Mouse (Mus musculus) lung, postnatal 4 days (tissue): ENCODE results near the gene Fgfr2.
"Not testable (repeated sequence)": the region's sequence is repeated elsewhere in the genome, so short reads cannot be mapped to it uniquely, and the experiment has no call there.

ENCODE experiments used
- DNase-seq, 2 experiments: peaks; one replicate each; pipeline ENCODE4 v3.0.0; 2021

Fgfr2 gene

DNA sequence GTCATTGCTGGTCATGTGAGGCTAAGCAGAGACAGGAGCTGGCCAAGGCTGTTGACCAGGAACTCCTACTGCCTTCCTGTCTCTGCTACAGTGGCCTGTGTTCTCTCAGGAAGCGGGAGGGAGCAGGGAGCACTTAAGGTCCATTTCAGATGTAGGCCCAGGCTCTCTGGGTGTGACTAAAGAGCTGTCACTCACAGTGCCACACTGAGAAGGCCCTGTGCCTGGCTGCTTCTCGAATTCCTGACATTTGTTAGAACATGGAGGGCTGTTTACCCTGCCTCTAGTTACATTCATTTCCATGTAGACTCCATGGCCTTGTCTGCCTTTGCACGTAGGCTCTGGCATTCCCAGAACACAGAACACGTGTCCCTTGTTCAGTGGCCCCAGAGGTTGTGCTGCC lies 2452.8 kb downstream of the Fgfr2 start:
- peak in 1 of 2 experiments; percentile 48 for DNase-seq

DNA sequence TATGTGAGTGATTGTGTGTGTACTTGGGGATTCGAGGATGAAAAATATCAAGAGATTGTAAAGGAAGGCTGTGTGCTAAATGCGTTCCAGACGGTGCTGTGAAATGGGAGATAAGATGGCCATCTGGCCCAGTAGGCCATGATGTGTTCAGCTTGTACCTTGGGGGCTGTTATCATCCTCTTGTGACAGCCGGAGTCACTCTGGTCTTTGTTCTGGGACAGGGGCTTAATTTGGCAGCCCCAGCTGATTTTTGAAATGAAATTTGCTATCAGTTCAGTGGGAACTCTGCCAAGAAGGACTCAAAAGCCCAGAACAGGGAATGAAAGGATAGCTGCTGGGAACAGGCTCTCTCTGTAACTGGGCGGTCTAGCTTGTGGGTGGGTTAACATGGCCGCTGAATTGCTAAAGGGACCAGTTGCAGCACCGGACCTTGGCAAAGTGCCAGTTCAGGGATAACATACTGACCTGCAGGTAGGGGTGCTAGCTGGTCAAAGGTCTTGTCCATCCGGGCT lies 2453.7 kb downstream of the Fgfr2 start:
- DNase-seq: peak in 1 of 2 experiments; percentile 45

DNA sequence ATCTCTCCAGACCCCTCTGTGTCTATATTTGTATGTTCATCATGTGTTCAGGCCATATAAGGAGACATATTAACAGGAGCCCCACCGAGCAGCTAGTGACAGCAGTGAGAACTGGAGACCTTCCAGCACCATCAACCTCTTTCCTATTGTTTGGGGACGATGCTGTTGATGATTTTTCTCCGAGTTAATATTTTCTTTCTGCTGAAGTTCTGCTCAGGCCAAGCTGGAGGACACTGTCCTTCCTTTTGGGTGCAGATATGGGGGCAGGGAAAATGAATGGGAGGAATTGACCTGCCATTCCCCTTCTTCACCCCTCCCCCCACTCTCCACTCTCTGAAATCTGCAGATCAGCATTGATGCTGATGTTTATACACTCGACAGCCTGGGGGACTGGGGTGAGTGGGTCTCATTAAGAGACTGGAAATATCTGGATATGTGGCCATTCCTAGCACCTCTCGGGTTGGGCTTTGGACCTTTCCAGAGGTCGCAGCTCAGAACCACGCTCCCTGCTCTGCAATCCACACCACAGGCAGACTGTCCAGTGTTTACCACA lies 2454.3 kb downstream of the Fgfr2 start:
- DNase-seq: no peak

DNA sequence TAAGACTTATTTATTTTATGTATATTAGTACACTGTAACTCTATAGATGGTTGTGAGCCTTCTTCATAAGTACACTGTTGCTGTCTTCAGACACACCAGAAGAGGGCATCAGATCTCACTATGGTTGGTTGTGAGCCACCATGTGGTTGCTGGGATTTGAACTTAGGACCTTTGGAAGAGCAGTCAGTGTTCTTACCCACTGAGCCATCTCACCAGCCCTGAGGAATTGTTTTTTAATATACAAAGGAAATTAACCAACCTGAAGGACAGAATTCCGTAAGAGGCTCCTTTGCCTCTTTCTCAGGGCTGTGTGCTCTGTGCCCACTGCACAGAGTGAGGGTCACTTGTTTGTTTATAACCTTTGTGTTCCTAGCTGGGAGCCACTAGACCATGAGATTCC lies 2455.1 kb downstream of the Fgfr2 start:
- not testable (repeated sequence) for DNase-seq

GRCm38 (mm10) chr7:130665358-130665757 lies 2457.8 kb downstream of the Fgfr2 start:
- no peak for DNase-seq

DNA sequence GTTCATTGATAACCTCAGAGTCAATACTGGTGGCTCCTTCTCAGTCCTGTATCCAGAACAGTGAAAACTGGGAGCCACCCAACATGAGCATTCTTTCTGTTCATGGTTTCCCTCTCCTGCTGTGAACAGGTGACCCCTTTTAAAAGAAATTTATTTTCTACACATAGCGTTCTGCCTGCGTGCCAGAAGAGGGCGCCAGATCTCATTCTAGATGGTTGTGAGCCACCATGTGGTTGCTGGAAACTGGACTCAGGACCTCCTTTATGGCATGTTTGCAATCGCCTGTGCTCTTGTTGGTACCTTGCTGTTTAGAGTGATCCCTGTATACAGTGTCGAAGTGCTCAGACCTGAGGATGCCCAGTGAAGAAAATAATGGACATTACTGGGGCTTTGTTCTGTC lies 2458.5 kb downstream of the Fgfr2 start:
- no peak for DNase-seq

GRCm38 (mm10) chr7:130664037-130664436 lies 2459.1 kb downstream of the Fgfr2 start:
- no peak for DNase-seq

- DNase-seq: no peak
Observed at GRCm38 (mm10) chr7:130662869-130663268, 2460.3 kb downstream of the Fgfr2 start.

DNA sequence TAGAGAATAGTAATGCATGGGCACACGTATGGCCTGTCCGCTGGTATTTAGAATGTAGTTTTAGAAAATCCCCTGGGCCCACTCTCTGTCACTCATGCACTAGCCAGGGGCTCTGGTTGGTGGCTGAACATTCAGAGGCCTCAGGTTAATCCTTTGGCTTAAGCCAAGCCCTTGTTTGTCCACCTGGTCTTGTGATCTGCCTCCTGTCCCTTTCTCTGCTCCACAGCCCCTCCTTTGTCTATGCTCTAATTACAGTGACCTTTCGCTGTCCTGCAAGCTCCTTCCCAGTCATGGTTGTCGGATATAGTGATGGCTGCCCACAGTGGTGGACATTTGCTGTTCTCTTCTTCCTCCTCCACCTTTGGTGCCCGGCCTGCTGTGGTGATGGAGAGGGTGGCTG lies 2460.9 kb downstream of the Fgfr2 start:
- no peak for DNase-seq

DNA sequence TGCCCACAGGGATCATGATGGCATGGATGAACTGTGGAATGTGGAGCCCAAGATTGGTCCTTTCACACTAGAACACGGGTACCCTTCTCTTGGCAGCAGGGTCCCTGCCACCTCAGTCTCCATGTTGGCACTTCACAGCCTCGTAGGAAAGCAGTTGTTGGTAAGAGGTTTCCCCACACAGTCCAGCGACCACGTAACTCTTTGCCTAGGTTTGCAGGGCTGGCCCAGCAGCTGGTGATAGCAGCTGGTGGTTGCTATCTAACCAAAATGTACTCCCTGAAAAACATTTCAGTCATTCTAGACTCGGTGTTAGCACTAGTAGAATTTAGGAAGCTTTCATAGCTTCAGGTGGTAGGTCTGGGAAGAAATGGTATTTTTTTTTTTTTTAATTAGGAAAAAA lies 2464.0 kb downstream of the Fgfr2 start:
- DNase-seq: no peak

DNA sequence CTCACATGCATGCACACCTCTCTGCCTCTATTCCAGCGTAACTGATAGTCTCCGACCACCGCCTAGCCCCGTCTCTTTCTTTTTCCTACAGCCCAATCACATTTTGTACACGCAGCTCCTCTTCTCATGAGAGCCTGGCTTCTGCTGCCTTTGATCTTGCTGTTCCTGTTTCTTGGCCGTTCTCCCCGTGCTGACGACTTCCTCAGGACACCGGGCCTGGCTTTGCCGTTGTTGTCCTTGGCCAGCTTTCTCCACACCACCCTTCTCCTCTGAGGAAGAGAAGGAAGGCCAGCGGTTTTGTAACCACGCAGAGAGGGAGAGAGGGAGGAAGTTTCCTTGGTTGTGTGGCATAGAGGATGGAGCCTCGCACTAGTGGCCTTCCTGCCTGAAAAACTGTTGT lies 2465.4 kb downstream of the Fgfr2 start:
- DNase-seq: peak; percentile 68 to 74

GRCm38 (mm10) chr7:130656965-130657364 lies 2466.2 kb downstream of the Fgfr2 start:
- no peak for DNase-seq

DNA sequence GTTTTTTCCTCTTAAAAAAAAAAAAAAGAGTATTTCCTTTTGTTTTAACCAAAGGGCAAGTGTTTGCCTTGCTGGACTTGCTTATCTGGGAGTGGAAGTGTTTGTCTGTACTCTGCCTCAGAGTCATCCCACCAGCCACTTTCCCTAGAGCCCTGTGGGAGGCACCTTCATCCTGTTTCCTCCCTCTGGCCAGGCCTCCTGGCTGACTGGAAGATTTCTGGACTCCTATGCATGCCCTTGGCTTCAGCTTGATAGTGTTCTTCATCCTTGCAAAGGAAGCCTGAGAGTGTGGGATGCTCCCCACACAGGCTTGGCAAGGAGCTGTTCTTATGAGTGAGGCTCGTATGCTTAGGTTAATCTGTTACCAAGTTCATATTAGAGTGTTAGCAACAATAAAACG lies 2468.6 kb downstream of the Fgfr2 start:
- DNase-seq: peak in 1 of 2 experiments; percentile 46

GRCm38 (mm10) chr7:130653036-130653555 lies 2470.1 kb downstream of the Fgfr2 start:
- no peak for DNase-seq

GRCm38 (mm10) chr7:130650621-130651020 lies 2472.5 kb downstream of the Fgfr2 start:
- no peak for DNase-seq

GRCm38 (mm10) chr7:130649257-130649656 lies 2473.9 kb downstream of the Fgfr2 start:
- no peak for DNase-seq

- DNase-seq: no peak
Observed at GRCm38 (mm10) chr7:130648061-130648460, 2475.1 kb downstream of the Fgfr2 start.

DNA sequence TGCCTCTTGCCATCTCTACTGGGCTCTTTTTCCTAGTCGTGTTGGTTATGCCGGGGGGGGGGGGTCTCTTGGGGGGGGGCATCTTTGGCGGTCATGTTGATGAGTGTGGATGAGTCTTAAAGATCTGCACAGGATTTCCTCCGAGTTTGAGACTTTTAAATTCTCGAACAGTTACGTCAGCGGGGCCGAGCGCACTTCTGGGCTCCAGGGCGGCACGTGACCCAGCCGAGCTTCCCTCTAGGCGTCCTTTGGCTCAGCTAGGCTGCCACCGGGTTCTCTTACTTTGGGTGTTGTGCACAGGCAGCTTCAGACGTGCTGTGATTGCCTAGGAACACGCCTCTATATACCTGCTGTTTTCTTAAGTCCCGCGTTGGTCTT lies 2476.4 kb downstream of the Fgfr2 start:
- DNase-seq: peak; percentile 86 to 88

- peak; percentile 86 to 92 for DNase-seq
Observed at GRCm38 (mm10) chr7:130645994-130646761, 2477.0 kb downstream of the Fgfr2 start.

- DNase-seq: peak in 1 of 2 experiments; percentile 55
Observed at GRCm38 (mm10) chr7:130645332-130645993, 2477.7 kb downstream of the Fgfr2 start.

DNA sequence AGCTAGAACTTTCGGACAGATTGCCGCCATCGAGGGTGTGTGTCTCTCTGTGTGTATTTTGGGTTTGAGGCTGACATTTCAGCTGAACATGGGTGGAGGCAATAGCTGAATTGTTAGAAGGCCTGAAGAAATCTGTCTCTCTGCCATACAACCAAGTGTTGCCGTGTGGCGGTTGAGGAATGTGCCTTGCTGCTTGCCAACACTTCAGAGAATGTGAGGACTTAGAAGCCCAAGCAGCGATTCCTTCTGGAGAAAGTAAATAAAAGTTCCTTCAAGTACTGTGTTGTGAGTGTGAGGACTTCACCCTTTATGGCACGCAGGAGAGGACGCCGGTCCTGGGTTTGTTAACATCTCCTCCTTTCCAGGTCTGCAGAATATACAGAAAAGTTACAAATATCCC lies 2482.5 kb downstream of the Fgfr2 start:
- peak; percentile 57 to 83 for DNase-seq

DNA sequence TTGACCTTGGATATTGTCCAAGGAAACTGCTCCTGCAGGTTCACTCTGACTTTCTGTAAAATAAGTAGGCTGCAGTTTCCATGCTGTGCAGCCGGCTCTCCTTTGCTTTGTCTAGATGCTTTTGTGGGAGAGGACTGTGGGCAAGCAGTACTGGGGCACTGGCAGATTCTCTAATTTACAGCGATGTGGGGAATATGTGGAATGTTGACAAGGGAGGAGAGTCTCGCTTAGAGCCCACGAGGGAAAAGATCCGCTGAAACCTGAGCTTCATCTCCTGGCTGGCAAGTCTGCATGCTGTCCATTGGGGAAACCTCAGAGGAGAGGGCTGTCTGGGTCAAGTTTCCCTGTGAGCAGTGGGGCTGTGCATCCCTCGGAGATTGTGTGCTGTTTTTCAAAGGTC lies 2485.3 kb downstream of the Fgfr2 start:
- no peak for DNase-seq

- no peak for DNase-seq
Observed at GRCm38 (mm10) chr7:130636902-130637301, 2486.2 kb downstream of the Fgfr2 start.

- peak in 1 of 2 experiments; percentile 33 for DNase-seq
Observed at GRCm38 (mm10) chr7:130636274-130636673, 2486.9 kb downstream of the Fgfr2 start.
